Comparison of ENCODE assay signal across 25 mouse cellular contexts in genomic region chr11:111929366-111929765, GRCm38 (mm10).
DNase-seq lines count a peak whose midpoint lies in the region; ATAC-seq lines count a peak whose summit lies in the region.
"Had no signal": no experiment of that assay in that cellular context is flagged by ENCODE, and none has a peak within 500 bp of the region (broad histone marks: within the 10 kb centered on the region; RNA-seq: fewer than 3 reads in every experiment).

No protein-coding gene starts in this region.

- 0 out of 2 replicates have a peak overlapping the region, but pooled peaks have one; percentile 2 for H3K27ac ChIP-seq in hindbrain, embryonic 13.5 days
- no peak overlapping the region for H3K27ac ChIP-seq in hindbrain, embryonic 14.5 days
- no peak overlapping the region for H3K27ac ChIP-seq in neural tube, embryonic 11.5 days (ENCODE audit: low read depth, low read length)
- H3K27ac ChIP-seq: forebrain, embryonic 10.5 days; liver, embryonic 13.5 days; macrophage; stomach, embryonic 15.5 days had no signal

- H3K9me3 ChIP-seq in hindbrain, embryonic 13.5 days, result no peaks in the 10 kb centered on the region
- no peaks in the 10 kb centered on the region for H3K9me3 ChIP-seq in hindbrain, embryonic 14.5 days (ENCODE audit: control insufficient read depth, low read length)
- H3K9me3 ChIP-seq in neural tube, embryonic 11.5 days (ENCODE audit: control insufficient read depth, low read length), result no peaks in the 10 kb centered on the region
- H3K9me3 ChIP-seq: forebrain, embryonic 10.5 days; G1E; liver, embryonic 13.5 days; stomach, embryonic 15.5 days had no signal

- 0 out of 2 replicates have a peak overlapping the region, but pooled peaks have one; percentile 14 for H3K9ac ChIP-seq in hindbrain, embryonic 13.5 days
- no peak overlapping the region for H3K9ac ChIP-seq in hindbrain, embryonic 14.5 days
- H3K9ac ChIP-seq in neural tube, embryonic 11.5 days (ENCODE audit: low read length), result no peak overlapping the region
- H3K9ac ChIP-seq: liver, embryonic 13.5 days; stomach, embryonic 15.5 days had no signal

- H3K27me3 ChIP-seq in hindbrain, embryonic 13.5 days, result no peaks in the 10 kb centered on the region
- H3K27me3 ChIP-seq in hindbrain, embryonic 14.5 days (ENCODE audit: control insufficient read depth, insufficient read depth, low read length), result no peaks in the 10 kb centered on the region
- H3K27me3 ChIP-seq in neural tube, embryonic 11.5 days (ENCODE audit: control insufficient read depth, insufficient read depth, low read length), result no peaks in the 10 kb centered on the region
- H3K27me3 ChIP-seq: liver, embryonic 13.5 days; stomach, embryonic 15.5 days had no signal

- ATAC-seq in cerebellum, adult (ENCODE audit: insufficient number of reproducible peaks, low FRiP score, low TSS enrichment), result no peak
- ATAC-seq in hindbrain, embryonic 13.5 days (ENCODE audit: low FRiP score), result no peak
- ATAC-seq in hindbrain, embryonic 14.5 days (ENCODE audit: low FRiP score), result no peak
- ATAC-seq in neural tube, embryonic 11.5 days (ENCODE audit: insufficient read depth, low FRiP score, low TSS enrichment), result no peak
- ATAC-seq: inflammation-experienced regulatory T-cells, adult 6 months; lung, postnatal 0 days had no signal

- H3K4me3 ChIP-seq in hindbrain, embryonic 13.5 days, result no peak overlapping the region
- H3K4me3 ChIP-seq in hindbrain, embryonic 14.5 days (replicated peaks; ENCODE audit: low read length), result no peak overlapping the region
- no peak overlapping the region for H3K4me3 ChIP-seq in neural tube, embryonic 11.5 days (ENCODE audit: low read depth, low read length)
- H3K4me3 ChIP-seq: forebrain, embryonic 10.5 days; liver, embryonic 13.5 days; stomach, embryonic 15.5 days had no signal

- H3K4me1 ChIP-seq in hindbrain, embryonic 13.5 days (replicated peaks), result peaks cover 7% of the 10 kb centered on the region; the same call in 1 of the 2 replicates
- H3K4me1 ChIP-seq in hindbrain, embryonic 14.5 days (replicated peaks; ENCODE audit: control insufficient read depth, insufficient read depth, low read length), result no peaks in the 10 kb centered on the region
- no peaks in the 10 kb centered on the region for H3K4me1 ChIP-seq in neural tube, embryonic 11.5 days (ENCODE audit: control insufficient read depth, insufficient read depth, low read length)
- H3K4me1 ChIP-seq: liver, embryonic 13.5 days; stomach, embryonic 15.5 days had no signal

- no peaks in the 10 kb centered on the region for H3K36me3 ChIP-seq in hindbrain, embryonic 13.5 days
- H3K36me3 ChIP-seq in hindbrain, embryonic 14.5 days (replicated peaks; ENCODE audit: control insufficient read depth, insufficient read depth), result no peaks in the 10 kb centered on the region
- no peaks in the 10 kb centered on the region for H3K36me3 ChIP-seq in neural tube, embryonic 11.5 days (ENCODE audit: control insufficient read depth, insufficient read depth, low read length)
- H3K36me3 ChIP-seq: forebrain, embryonic 10.5 days; G1E; liver, embryonic 13.5 days; stomach, embryonic 15.5 days had no signal

- no peak overlapping the region for H3K4me2 ChIP-seq in hindbrain, embryonic 13.5 days
- H3K4me2 ChIP-seq in hindbrain, embryonic 14.5 days (replicated peaks), result no peak overlapping the region
- no peak overlapping the region for H3K4me2 ChIP-seq in neural tube, embryonic 11.5 days (ENCODE audit: low read depth)
- H3K4me2 ChIP-seq: heart, embryonic 11.5 days; liver, embryonic 13.5 days; stomach, embryonic 15.5 days had no signal

- WGBS in hindbrain, embryonic 13.5 days, result 40% methylated on average over 10 of the region's 10 CpGs
- WGBS in hindbrain, embryonic 14.5 days, result 42% methylated on average over 10 of the region's 10 CpGs
- 68% methylated on average over 10 of the region's 10 CpGs for WGBS in neural tube, embryonic 11.5 days

- peak; percentile 74 to 80 for DNase-seq in cerebellum, postnatal 10 days
- DNase-seq in hindbrain, embryonic 14.5 days (ENCODE audit: low spot score), result no peak
- peak; percentile 19 for DNase-seq in neural tube, embryonic 11.5 days (ENCODE audit: low spot score)
- no peak for DNase-seq in neural tube, embryonic 10.5 days (ENCODE audit: extremely low spot score, low spot score)
- DNase-seq in lung, postnatal 4 days, result no peak
- no peak for DNase-seq in heart, adult 18-20 months
- DNase-seq: adrenal gland, adult 8-10 months; cerebellum, adult 11 months; cerebellum, adult 9-11 months; gastrocnemius, postnatal 25 days; heart, postnatal 36 days; kidney, adult 11 months; kidney, postnatal 14 days; liver, embryonic 13.5 days; lung, adult 18-20 months; right cerebral cortex, postnatal 25 days had no signal

Comparison
In these comparisons a context has a peak if more than half of its experiments do, and no peak if none do; other contexts are left out.
1. DNase-seq: peak in cerebellum, postnatal 10 days (2 of 2) and neural tube, embryonic 11.5 days (single experiment); none in hindbrain, embryonic 14.5 days (single experiment), neural tube, embryonic 10.5 days (single experiment), lung, postnatal 4 days (0 of 2) and heart, adult 18-20 months (0 of 2).